Mouse (Mus musculus) small intestine, adult 2 months (tissue): Measurements from ENCODE around the gene Kdm5a. TPM values are rescaled to one million over a fixed set of nuclear protein-coding genes. Genes with fewer than 3 reads are reported as not detected.

Experiments
- H3K27ac ChIP-seq: fragments of 200-500 bp; 2 replicates; pipeline ENCODE4 v1.5.1; 2012; ENCODE audit warnings: low read depth, low read length, control low read depth, inconsistent platforms; ENCODE audit not compliant: insufficient read depth
- H3K27me3 ChIP-seq: fragments of 200-500 bp; 2 replicates; pipeline ENCODE4 v1.6.1; 2012; ENCODE audit warnings: mild to moderate bottlenecking, moderate library complexity, low read length, inconsistent platforms; ENCODE audit not compliant: control insufficient read depth, insufficient read depth
- H3K36me3 ChIP-seq: fragments of 200-500 bp; 2 replicates; pipeline ENCODE4 v1.6.1; 2012; ENCODE audit warnings: mild to moderate bottlenecking, low read length, control low read depth, inconsistent platforms; ENCODE audit not compliant: control insufficient read depth, insufficient read depth
- H3K4me1 ChIP-seq: fragments of 200-500 bp; 2 replicates; pipeline ENCODE4 v1.6.1; 2012; ENCODE audit warnings: low read length, inconsistent platforms, mixed read lengths; ENCODE audit not compliant: control insufficient read depth, insufficient read depth, insufficient read length
- H3K4me3 ChIP-seq: fragments of 200-500 bp; 2 replicates; pipeline ENCODE4 v1.5.1; 2012; ENCODE audit warnings: low read depth, mild to moderate bottlenecking, control low read depth, inconsistent platforms, low read length, moderate library complexity
- CTCF ChIP-seq: fragments of 200-500 bp; IDR thresholded peaks from 2 replicates; pipeline ENCODE4 v1.5.1; 2012; ENCODE audit warnings: low read depth, mild to moderate bottlenecking, control low read depth, inconsistent platforms, low read length, moderate library complexity, mixed read lengths; ENCODE audit not compliant: insufficient replicate concordance, insufficient read length; ENCODE audit errors: extremely low read depth
- POLR2A ChIP-seq: fragments of 200-500 bp; IDR thresholded peaks from 2 replicates; pipeline ENCODE4 v1.6.1; 2012; ENCODE audit warnings: low read depth, mild to moderate bottlenecking, control low read depth, inconsistent platforms, low read length, moderate library complexity
- WGBS: fragments of 180-500 bp; shearing (Covaris S2); methylation state at CpG from one replicate; pipeline ENCODE4 v1.1.7; 2018; 5-methylcytosine and 5-hydroxymethylcytosine counted together
- polyA plus RNA-seq: library from polyadenylated mRNA; depleted of rRNA; stranded (reverse); fragments of >200 nt; gene quantifications from 2 replicates; pipeline ENCODE4 v1.2.3, GENCODE M21; 2012; rRNA removed

The Kdm5a gene
- polyA plus RNA-seq: 0.48 and 1.1 TPM in 2 replicates

- TF ChIP-seq CTCF (peak; percentile 18; the same call in 1 of the 2 replicates), POLR2A (peak; percentile 91)
- under 1% methylated on average over 71 of the region's 71 CpGs for WGBS
- Histone ChIP-seq H3K4me3 (peak within 1 kb of the TSS; percentile 68), H3K27me3 (no peaks in the 10 kb centered on the region), H3K36me3 (peaks cover 14% of the 10 kb centered on the region), H3K27ac (peak within 1 kb of the TSS; percentile 97), H3K4me1 (peaks cover 3% of the 10 kb centered on the region; the same call in 1 of the 2 replicates)
Observed at GRCm38 (mm10) chr6:120363688-120364522, at the start of gene Kdm5a, which contains the start of gene Ccdc77. Gene Kdm5a (plus strand): TSS chr6:120364124. Gene Ccdc77 (minus strand): TSS chr6:120364374.

- no peaks in the 10 kb centered on the region for H3K27me3 ChIP-seq
- TF ChIP-seq POLR2A: no peak
- TF ChIP-seq CTCF: no peak
- peak overlapping the region; percentile 54; the same call in 1 of the 2 replicates for H3K27ac ChIP-seq
- WGBS: 22% methylated on average over 11 of the region's 11 CpGs
- peaks cover 4% of the 10 kb centered on the region for H3K4me1 ChIP-seq
- no peak overlapping the region; the same call in 1 of the 2 replicates for H3K4me3 ChIP-seq
- no peaks in the 10 kb centered on the region for H3K36me3 ChIP-seq
Observed at GRCm38 (mm10) chr6:120318303-120318940, 45.5 kb upstream of the Kdm5a start.

GRCm38 (mm10) chr6:120319129-120319528 is 44.8 kb upstream of the Kdm5a start:
- H3K27ac ChIP-seq: peak overlapping the region; percentile 54; the same call in 1 of the 2 replicates
- no peaks in the 10 kb centered on the region for H3K27me3 ChIP-seq
- H3K4me1 ChIP-seq: peaks cover 4% of the 10 kb centered on the region
- no peaks in the 10 kb centered on the region for H3K36me3 ChIP-seq
- H3K4me3 ChIP-seq: no peak overlapping the region
- TF ChIP-seq CTCF (no peak), POLR2A (no peak)
- 27% methylated on average over 9 of the region's 9 CpGs for WGBS

GRCm38 (mm10) chr6:120320369-120320768 is 43.6 kb upstream of the Kdm5a start:
- H3K4me1 ChIP-seq: peaks cover 4% of the 10 kb centered on the region
- TF ChIP-seq POLR2A (no peak), CTCF (no peak)
- 60% methylated on average over 2 of the region's 2 CpGs for WGBS

GRCm38 (mm10) chr6:120324295-120324927 is 39.5 kb upstream of the Kdm5a start:
- no peak for TF ChIP-seq POLR2A
- no peak for TF ChIP-seq CTCF
- H3K4me1 ChIP-seq: no peaks in the 10 kb centered on the region
- no peak overlapping the region for H3K4me3 ChIP-seq
- 28% methylated on average over 6 of the region's 6 CpGs for WGBS
- no peak overlapping the region for H3K27ac ChIP-seq
- H3K27me3 ChIP-seq: no peaks in the 10 kb centered on the region
- H3K36me3 ChIP-seq: peaks cover 12% of the 10 kb centered on the region; the same call in 1 of the 2 replicates

More at GRCm38 (mm10) chr6:120320369-120320768, 43.6 kb upstream of the Kdm5a start:
- Histone ChIP-seq H3K4me3 (no peak overlapping the region), H3K36me3 (0 out of 2 replicates have a peak, but pooled peaks cover 4% of the 10 kb centered on the region), H3K27ac (no peak overlapping the region), H3K27me3 (no peaks in the 10 kb centered on the region)

GRCm38 (mm10) chr6:120332351-120332750 is 31.6 kb upstream of the Kdm5a start:
- H3K36me3 ChIP-seq: peaks cover 25% of the 10 kb centered on the region

More at GRCm38 (mm10) chr6:120332351-120332750, 31.6 kb upstream of the Kdm5a start:
- H3K4me1 ChIP-seq: no peaks in the 10 kb centered on the region
- no peak overlapping the region for H3K27ac ChIP-seq
- no peaks in the 10 kb centered on the region for H3K27me3 ChIP-seq
- no peak for TF ChIP-seq CTCF
- no peak for TF ChIP-seq POLR2A
- H3K4me3 ChIP-seq: no peak overlapping the region
- WGBS: 72% methylated on average over 2 of the region's 2 CpGs
